ENCODE assay signal across 8 mouse cellular contexts in the genomic region with DNA sequence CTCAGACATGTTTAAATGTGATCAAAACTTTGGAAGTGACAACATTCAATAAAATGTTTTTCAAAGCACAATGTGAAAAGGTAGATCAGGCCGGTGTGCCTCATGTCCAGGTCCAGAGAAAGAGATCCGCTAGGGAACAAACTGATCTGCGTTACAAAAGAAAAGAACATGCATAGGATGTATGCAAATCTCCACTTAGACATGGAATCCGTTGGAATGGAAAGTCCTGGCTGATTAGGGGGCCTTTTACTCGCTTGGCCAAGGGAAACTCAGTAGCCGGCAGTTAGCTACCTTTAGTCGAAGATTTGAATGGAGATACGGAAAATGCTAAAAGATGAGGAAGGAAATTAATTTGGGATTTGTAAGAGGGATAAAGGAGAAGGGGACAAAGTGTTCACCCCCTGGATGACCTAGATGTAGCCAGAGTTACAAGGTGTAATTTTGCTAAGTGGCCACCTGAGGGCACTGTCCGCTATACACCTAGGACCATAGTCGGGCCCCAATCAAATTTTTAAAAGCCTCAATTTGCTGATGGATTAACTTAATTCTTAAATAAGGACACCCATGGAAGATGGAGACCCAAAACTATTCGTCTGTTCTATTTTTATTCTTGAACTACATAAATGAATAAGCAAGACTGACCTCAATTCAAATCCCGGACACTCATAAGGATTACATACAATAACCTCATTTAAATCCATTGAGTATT.
DNase-seq lines count a peak whose midpoint lies in the region; ATAC-seq and TF ChIP-seq lines count a peak whose summit lies in the region.

No protein-coding gene starts in this region.

- H3K4me3 ChIP-seq in testis, adult 2 months (ENCODE audit: control insufficient read depth, low read depth, low read length) = no peak overlapping the region

- no peak for TF ChIP-seq POLR2A in testis, adult 2 months (IDR thresholded peaks at IDR 0.05; ENCODE audit: control insufficient read depth, low read depth, low read length)

- H3K4me1 ChIP-seq in testis, adult 2 months (ENCODE audit: control insufficient read depth, insufficient read depth, low read length) = no peaks in the 10 kb centered on the region

- TF ChIP-seq CTCF in testis, adult 2 months (IDR thresholded peaks at IDR 0.05; ENCODE audit: control insufficient read depth, insufficient read depth, insufficient replicate concordance, low read depth, low read length) = peak; percentile 28; the same call in 1 of the 2 replicates

- peak; percentile 1 to 7 for DNase-seq in heart, adult 18-20 months
- no peak for DNase-seq in heart, adult 8-10 months (ENCODE audit: low spot score)
- no peak for DNase-seq in testis, postnatal 14 days (ENCODE audit: low spot score)
- DNase-seq in embryo, embryonic 11 days = peak; percentile 35
- DNase-seq in spleen, adult 18-20 months = no peak
- DNase-seq in ovary, postnatal 14 days (ENCODE audit: low spot score) = no peak

- no peak overlapping the region for H3K27ac ChIP-seq in testis, adult 2 months (ENCODE audit: control insufficient read depth, insufficient read depth, low read depth, low read length)

- no peaks in the 10 kb centered on the region for H3K36me3 ChIP-seq in testis, adult 2 months (ENCODE audit: control insufficient read depth, insufficient read depth, low read length)

- ATAC-seq in megakaryocyte, adult 5-6 weeks (ENCODE audit: poor library complexity, severe bottlenecking) = peak; percentile 74

- H3K27me3 ChIP-seq in testis, adult 2 months (ENCODE audit: control insufficient read depth, insufficient read depth, low read length) = no peaks in the 10 kb centered on the region

Comparison
In these comparisons a context has a peak if more than half of its experiments do, and no peak if none do; other contexts are left out.
1. DNase-seq: peak in heart, adult 18-20 months (2 of 2) and embryo, embryonic 11 days (single experiment); none in heart, adult 8-10 months (single experiment), testis, postnatal 14 days (single experiment), spleen, adult 18-20 months (0 of 2) and ovary, postnatal 14 days (single experiment).